Mouse (Mus musculus): Measurements from ENCODE around the gene Slc20a1. TPM values are rescaled to one million over a fixed set of nuclear protein-coding genes. Genes with fewer than 3 reads are reported as not detected.

The Slc20a1 gene
- total RNA-seq, 2 experiments from 2014 or later, result 16.1 to 20.3 TPM

GRCm38 (mm10) chr2:129253631-129253970 lies 55.0 kb downstream of the Slc20a1 start:
- DNase-seq, result no peak

GRCm38 (mm10) chr2:129254076-129254475 lies 55.5 kb downstream of the Slc20a1 start:
- DNase-seq, result no peak

- DNase-seq, result no peak
Measured at GRCm38 (mm10) chr2:129256006-129256405, 57.4 kb downstream of the Slc20a1 start.

- DNase-seq, result no peak
Measured at GRCm38 (mm10) chr2:129258056-129258455, 59.5 kb downstream of the Slc20a1 start.

- DNase-seq, result peak; percentile 21 to 75
Measured at GRCm38 (mm10) chr2:129258475-129259211, 60.1 kb downstream of the Slc20a1 start.

GRCm38 (mm10) chr2:129260646-129261045 lies 62.1 kb downstream of the Slc20a1 start:
- no peak for DNase-seq

Other genes starting within 250 kb of the Slc20a1 start
- 1 to 10 TPM; 3.6 to 5.7 TPM for gene Zc3h6, start 231.4 kb upstream of the Slc20a1 start, total RNA-seq (2021)
- 1 to 10 TPM; 4.3 to 6.8 TPM for gene Gm10762, start 231.0 kb upstream of the Slc20a1 start, total RNA-seq (2021)
- gene Vinac1, start 150.6 kb upstream of the Slc20a1 start, total RNA-seq (2021), result under 1 TPM; 0.07 to 0.10 TPM
- gene Ttl, start 132.8 kb upstream of the Slc20a1 start, total RNA-seq (2021), result 10 to 100 TPM; 10.7 to 12.1 TPM
- gene Polr1b, start 97.8 kb upstream of the Slc20a1 start, total RNA-seq (2021), result 10 to 100 TPM; 14.4 to 19.8 TPM
- gene Chchd5, start 69.1 kb upstream of the Slc20a1 start, total RNA-seq (2021), result 10 to 100 TPM; 17.0 to 23.4 TPM
- 1 to 10 TPM; 3.0 to 3.5 TPM for gene Ckap2l, start 98.4 kb downstream of the Slc20a1 start, total RNA-seq (2021)
- under 1 TPM in 1 of 2 experiments, not detected in 1; 0.17 TPM for gene Il1a, start 111.2 kb downstream of the Slc20a1 start, total RNA-seq (2021)
- 1 to 10 TPM in 1 of 2 experiments, under 1 TPM in 1; 0.82 to 1.7 TPM for gene Il1b, start 172.4 kb downstream of the Slc20a1 start, total RNA-seq (2021)

Measured in adrenal gland, postnatal 36 days (tissue).